Mouse (Mus musculus) erythroblast, embryonic 14.5 days (primary cell): ENCODE results near the gene Klhl8. TPM values are rescaled to one million over a fixed set of nuclear protein-coding genes. Genes with fewer than 3 reads are reported as not detected.
"Not testable (repeated sequence)": the region's sequence is repeated elsewhere in the genome, so short reads cannot be mapped to it uniquely, and the experiment has no call there.

Experiments
- H3K27me3 ChIP-seq: 2 replicates; pipeline ENCODE4 v1.6.1; 2012; ENCODE audit warnings: inconsistent platforms; ENCODE audit not compliant: control insufficient read depth
- H3K36me3 ChIP-seq: 2 replicates; pipeline ENCODE4 v1.6.1; 2012; ENCODE audit warnings: mild to moderate bottlenecking, inconsistent platforms; ENCODE audit not compliant: control insufficient read depth
- H3K4me1 ChIP-seq: 2 replicates; pipeline ENCODE4 v1.6.1; 2012; ENCODE audit warnings: inconsistent platforms; ENCODE audit not compliant: control insufficient read depth
- H3K4me3 ChIP-seq: replicated peaks from 2 replicates; pipeline ENCODE3; 2012; ENCODE audit warnings: moderate library complexity, mild to moderate bottlenecking, inconsistent platforms
- H3K9me3 ChIP-seq: 2 replicates; pipeline ENCODE4 v1.6.1; 2012; ENCODE audit warnings: low read length, inconsistent platforms, mixed read lengths; ENCODE audit not compliant: control insufficient read depth
- GATA1 ChIP-seq: IDR thresholded peaks from 2 replicates; pipeline ENCODE4 v1.6.1; 2012; ENCODE audit warnings: low read length, inconsistent platforms, mixed read lengths
- TAL1 ChIP-seq: IDR thresholded peaks from 3 replicates; pipeline ENCODE4 v1.6.1; 2012; ENCODE audit warnings: low read length, inconsistent platforms, mixed read lengths
- polyA plus RNA-seq: library from polyadenylated mRNA; stranded (reverse); fragments of >175 nt; gene quantifications from 2 replicates; pipeline ENCODE4 v1.2.3, GENCODE M21; 2012

The Klhl8 gene
- not detected in 2 replicates for polyA plus RNA-seq

GRCm38 (mm10) chr5:103910748-103911409 lies at the start of gene Klhl8:
Gene Klhl8 (minus strand): TSS chr5:103911259.
- Histone ChIP-seq H3K4me1 (peaks cover 14% of the 10 kb centered on the region), H3K4me3 (peak within 1 kb of the TSS; percentile 71), H3K9me3 (no peaks in the 10 kb centered on the region), H3K27me3 (peaks cover 30% of the 10 kb centered on the region), H3K36me3 (no peaks in the 10 kb centered on the region)
- TF ChIP-seq TAL1, result no peak

DNA sequence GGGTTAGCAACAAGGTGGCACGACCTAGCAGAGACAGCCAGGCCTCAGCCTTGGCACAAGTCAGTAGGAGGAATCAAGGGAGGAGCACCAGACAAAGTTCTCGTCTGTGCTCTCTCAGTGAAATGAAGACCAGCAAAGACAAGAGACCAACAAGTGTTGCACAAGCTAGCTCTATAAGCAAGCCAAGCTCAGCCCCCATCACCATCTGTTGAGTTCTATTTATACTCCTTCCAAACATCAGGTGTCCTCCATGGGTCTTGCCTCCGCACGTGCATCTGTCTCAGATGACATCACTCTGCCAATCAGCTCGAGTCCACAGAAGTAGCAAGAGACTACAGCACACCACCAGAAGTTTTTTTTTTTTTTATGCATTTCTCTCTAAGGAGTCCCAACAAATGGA lies 43.6 kb upstream of the Klhl8 start:
- H3K36me3 ChIP-seq, result no peaks in the 10 kb centered on the region
- H3K4me1 ChIP-seq, result no peaks in the 10 kb centered on the region
- H3K4me3 ChIP-seq, result no peak overlapping the region
- H3K9me3 ChIP-seq, result peaks cover 5% of the 10 kb centered on the region; the same call in 1 of the 2 replicates
- H3K27me3 ChIP-seq, result no peaks in the 10 kb centered on the region
- TF ChIP-seq GATA1 (no peak), TAL1 (no peak)

- no peaks in the 10 kb centered on the region for H3K36me3 ChIP-seq
- no peaks in the 10 kb centered on the region for H3K4me1 ChIP-seq
- no peaks in the 10 kb centered on the region for H3K27me3 ChIP-seq
- H3K4me3 ChIP-seq, result no peak overlapping the region
- peaks cover 5% of the 10 kb centered on the region; the same call in 1 of the 2 replicates for H3K9me3 ChIP-seq
- TF ChIP-seq TAL1 (no peak), GATA1 (no peak)
These were observed 42.4 kb upstream of the Klhl8 start for GRCm38 (mm10) chr5:103953135-103954083.

GRCm38 (mm10) chr5:103950138-103950537 lies 39.1 kb upstream of the Klhl8 start:
- not testable (repeated sequence) for H3K9me3 ChIP-seq, H3K27me3 ChIP-seq, H3K4me3 ChIP-seq, H3K36me3 ChIP-seq, H3K4me1 ChIP-seq

GRCm38 (mm10) chr5:103943183-103943582 lies 32.1 kb upstream of the Klhl8 start:
- no peaks in the 10 kb centered on the region for H3K9me3 ChIP-seq
- H3K27me3 ChIP-seq, result no peaks in the 10 kb centered on the region
- no peaks in the 10 kb centered on the region for H3K36me3 ChIP-seq
- H3K4me1 ChIP-seq, result no peaks in the 10 kb centered on the region
- H3K4me3 ChIP-seq, result no peak overlapping the region
- no peak for TF ChIP-seq TAL1
- no peak for TF ChIP-seq GATA1

- no peaks in the 10 kb centered on the region for H3K9me3 ChIP-seq
- H3K4me3 ChIP-seq, result no peak overlapping the region
- no peaks in the 10 kb centered on the region for H3K27me3 ChIP-seq
- no peaks in the 10 kb centered on the region for H3K4me1 ChIP-seq
- no peaks in the 10 kb centered on the region for H3K36me3 ChIP-seq
- no peak for TF ChIP-seq GATA1
- TF ChIP-seq TAL1, result no peak
These were observed 28.8 kb upstream of the Klhl8 start for GRCm38 (mm10) chr5:103939856-103940255.

DNA sequence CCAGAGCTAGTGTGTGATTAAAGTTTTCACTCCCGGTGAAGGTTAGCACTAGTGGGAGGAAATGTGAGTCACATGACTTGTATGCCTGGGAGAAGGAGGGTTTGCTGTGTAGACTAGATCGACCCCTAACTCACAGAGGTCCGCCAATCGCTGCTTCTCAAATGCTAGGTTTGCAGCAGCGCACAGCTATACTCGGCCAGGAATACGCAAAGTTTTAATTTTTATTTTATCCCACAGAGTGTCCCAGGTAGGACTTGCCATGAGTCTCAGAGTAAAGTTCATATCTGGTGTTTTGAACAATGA lies 28.2 kb upstream of the Klhl8 start:
- Histone ChIP-seq H3K36me3 (no peaks in the 10 kb centered on the region), H3K27me3 (no peaks in the 10 kb centered on the region), H3K4me1 (no peaks in the 10 kb centered on the region), H3K4me3 (no peak overlapping the region), H3K9me3 (no peaks in the 10 kb centered on the region)
- TF ChIP-seq GATA1 (no peak), TAL1 (no peak)

GRCm38 (mm10) chr5:103938547-103939349 lies 27.7 kb upstream of the Klhl8 start:
- H3K27me3 ChIP-seq, result no peaks in the 10 kb centered on the region
- TF ChIP-seq TAL1, result no peak
- no peak for TF ChIP-seq GATA1
- no peak overlapping the region for H3K4me3 ChIP-seq
- no peaks in the 10 kb centered on the region for H3K9me3 ChIP-seq
- no peaks in the 10 kb centered on the region for H3K36me3 ChIP-seq
- no peaks in the 10 kb centered on the region for H3K4me1 ChIP-seq
